Mouse (Mus musculus) heart, adult 11 months (tissue): ENCODE measurements at regions not wholly inside any gene's neighbourhood (a gene's known extent, or its start where the extent isn't known, plus 50 kb on each side); places are given as distances from the start of the nearest gene placed in this dataset.
A peak's percentile ranks its signal among the peaks of the same experiment; 100 is the strongest.

Experiments
- DNase-seq: peaks from one replicate; pipeline ENCODE4 v3.0.0; 2022

DNA sequence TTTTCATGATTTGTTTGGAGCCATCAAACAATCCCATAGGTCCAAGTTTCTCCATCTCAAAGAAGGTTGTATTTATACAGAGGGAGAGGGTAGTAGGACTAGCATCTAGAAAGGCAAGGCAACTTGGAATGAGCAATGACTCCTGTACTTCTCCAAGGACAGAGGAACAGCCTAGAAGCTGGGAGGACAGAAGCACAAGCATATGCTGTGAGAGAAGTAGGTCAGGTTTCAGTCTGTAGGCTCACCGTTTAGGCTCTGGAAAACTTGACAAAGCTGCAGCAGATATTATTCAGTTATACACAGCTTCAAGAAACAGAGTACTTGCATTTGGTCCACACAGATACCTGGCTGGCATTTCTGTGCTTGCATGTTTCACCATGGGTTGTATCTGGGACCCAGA lies 131.5 kb upstream of the B3gat1 start:
- no peak for DNase-seq

DNA sequence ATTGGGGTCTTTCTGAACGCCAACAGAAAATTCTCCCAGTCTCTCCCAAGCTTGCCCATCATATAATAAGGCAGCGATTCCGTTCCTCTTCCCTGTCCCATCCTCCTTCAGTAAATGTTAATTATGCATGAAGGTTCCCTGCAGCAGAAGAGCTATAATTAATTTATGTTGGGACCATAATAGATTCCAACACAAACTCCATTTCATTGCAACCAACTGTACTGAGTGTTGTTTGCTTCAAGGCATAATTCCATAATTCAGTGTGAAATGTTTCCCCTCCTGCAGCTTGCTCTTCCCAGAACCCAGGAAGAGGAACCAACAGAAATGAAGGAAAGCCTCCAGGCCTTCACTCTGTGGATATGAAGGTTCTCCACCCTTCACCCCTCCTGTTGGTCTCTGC lies 129.0 kb upstream of the B3gat1 start:
- DNase-seq: no peak

DNA sequence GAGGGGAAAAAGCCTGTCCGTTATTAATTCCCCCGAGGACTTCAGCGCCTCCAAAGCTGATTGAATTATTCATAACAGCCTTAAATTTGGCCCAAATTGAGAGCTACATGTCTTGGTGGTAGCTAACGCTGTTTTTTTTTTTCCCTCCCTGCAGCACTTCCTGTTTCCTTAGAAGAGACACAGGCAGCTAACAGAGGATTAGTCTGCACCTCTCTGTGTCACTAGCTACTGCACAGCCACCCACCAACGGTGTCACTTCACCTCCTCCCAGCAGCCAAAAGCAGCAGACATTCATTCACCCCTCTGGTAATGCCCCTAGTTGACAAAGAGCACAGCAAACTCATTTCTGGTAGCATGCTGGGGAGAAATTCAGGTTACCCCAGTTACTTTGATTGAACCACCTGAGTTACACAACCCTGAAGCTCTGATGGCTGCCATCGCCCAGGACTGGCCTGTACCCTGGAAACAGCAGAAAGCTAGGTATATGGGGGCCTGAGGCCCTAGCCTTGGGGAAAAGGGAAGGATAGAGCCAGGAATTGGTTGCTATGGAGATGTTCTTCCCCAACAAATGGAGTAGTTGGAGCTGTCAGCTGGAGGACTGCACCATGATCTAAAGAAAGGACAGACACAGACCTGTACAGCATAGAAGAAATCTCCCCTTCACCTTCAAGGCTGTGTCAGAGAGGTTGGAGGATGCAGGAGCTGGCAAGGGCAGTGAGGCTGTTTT lies 121.7 kb upstream of the B3gat1 start:
- no peak for DNase-seq

DNA sequence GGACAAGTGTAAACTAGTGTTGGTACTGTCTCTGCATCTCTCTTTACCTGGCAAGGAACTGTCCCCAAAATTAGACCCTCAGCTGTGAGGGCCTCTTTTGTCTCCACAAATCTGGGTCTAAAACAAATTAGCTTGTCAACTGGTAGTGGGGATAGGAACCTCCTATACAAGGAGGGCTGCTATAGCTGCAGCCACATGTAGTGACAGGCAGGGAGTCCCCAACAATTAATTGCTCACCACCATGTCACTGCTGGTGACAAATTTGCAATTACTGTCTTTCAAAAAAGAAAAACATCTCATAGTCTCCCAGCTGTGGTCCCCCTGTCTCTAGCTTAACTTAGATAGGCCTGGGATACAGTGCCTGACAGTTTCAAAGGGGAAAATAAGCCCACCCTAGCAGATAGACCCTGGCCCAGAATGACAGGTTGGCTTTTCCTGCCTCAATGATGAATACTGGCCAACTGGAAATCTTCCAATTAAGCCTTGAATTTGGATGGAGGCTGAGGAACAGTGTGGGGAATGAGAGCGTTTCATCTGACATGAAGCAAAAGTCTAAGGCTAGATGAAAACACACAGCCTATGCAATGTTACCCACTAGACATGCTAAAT lies 110.6 kb upstream of the B3gat1 start:
- peak; percentile 54 for DNase-seq

DNA sequence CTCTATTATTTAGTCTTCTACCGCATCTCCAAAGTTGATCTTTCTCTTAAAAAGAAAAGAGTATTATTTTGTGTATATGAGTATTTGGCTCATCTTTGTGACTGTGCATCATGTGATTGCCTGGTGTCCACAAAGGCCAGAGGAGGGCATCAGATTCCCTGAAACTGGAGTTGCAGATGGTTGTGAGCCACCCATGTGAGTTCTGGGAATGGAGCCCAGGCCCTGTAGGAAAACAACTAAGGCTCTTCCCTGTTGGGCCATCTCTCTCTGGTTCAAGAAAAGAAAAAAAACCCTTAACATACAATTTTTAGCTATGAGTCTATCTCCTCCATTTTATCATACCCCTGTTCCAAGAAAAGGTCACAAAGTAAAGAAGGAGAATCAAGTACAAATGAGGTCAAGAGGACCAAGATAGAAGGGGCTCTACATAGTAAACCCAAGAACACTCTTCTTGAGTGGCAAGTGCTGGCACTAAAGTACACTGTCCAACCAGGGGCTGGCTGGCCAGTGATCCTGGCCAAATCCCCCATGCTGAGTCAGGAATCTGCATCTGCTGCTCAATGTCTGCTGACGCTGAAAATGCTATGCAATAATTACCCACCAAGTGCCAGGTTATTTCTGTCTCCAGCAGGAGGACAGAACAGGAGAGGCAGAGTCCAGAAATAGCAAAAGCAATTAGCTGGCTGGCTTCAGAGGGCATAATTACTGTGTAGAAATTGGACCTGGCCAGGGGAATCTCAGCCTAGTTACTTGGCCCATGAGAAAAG lies 108.2 kb upstream of the B3gat1 start:
- DNase-seq: peak; percentile 93

DNA sequence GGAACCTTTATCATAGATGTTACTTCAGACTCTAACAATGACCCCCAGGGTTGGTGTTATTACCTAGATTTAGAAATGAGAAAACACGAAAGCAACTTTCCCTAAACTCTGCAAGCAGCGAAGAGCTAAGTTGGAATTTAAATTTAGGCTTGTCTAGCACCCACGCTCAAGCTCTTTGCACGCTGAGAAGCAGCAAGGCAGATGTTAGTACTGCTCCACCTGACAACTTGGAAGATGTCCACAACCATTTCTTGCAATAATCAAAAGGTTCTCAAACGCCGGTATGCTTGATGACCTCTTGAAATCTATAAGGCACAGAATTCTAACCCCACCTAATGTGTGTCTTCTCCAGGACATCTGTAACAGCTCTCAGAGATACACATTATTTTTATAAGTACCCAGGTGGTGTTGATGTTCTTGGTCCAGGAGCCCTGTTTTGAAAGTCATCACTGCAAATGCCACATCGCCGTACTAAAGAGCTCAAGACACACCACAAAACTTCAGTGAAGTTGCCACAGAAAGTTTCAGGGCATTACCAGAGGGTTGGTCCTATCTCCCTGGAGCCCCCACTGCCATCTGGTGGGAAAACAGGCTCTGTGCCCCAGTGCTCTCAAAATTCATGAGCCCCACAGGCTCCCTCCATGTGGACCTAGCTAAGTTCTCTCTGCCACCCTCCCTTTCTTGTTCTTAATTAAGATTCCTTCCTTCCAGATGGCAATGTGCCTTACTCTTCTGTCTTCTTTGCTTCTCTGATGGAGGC lies 100.5 kb upstream of the B3gat1 start:
- DNase-seq: no peak

DNA sequence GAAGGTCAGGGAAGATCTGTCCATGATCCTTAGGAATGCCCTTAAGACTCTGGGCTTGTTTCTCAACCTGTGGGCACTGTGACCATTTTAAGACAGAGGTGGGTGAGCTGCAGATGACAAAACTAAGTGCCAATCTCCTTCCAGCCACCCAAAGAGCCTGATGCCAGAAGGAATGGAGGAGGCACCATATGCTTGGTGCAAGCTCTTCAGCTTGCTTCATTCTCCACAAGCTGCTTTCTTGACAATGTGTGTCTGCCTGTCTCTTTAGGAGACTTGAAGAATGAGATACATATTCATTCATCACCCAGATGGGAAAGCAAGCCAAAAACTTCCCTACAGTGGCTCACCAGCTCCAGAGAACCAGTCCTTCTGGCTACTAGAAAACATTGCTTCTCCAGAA lies 98.3 kb upstream of the B3gat1 start:
- no peak for DNase-seq

DNA sequence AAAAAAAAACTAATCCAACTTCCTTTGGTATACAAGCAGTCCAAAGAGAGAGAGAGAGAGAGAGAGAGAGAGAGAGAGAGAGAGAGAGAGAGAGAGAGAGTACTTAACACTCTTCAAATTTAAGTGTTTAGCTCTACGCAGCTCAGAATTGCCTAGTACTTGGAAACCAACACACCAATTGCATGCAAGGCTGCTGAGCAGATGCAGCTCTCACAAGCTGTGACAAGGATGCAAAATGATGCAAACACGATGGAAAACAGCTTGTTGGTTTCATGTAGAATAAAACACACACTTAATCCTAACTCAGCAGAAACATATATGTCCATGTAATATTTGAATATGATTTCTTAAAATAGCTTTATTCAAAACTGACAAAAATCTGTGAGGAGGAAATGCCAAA lies 94.9 kb upstream of the B3gat1 start:
- no peak for DNase-seq

DNA sequence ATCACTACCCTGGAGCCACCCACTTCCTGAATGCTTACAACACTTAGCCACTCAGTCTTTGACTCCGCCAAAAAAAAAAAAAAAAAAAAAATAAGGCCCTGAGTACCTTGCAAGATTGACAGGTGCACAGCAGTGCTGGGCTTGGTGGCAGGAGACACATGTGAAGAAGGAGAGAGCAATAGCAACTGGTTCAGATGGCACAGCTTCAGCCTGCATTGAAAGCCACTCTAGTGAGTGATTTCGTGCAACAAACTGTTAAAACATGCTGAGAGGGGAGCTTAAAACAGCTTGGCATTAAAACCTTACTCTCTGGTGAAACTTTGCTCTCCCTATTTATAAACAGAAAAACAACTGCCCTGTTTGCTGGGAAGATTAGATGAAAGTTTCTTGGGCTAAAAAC lies 91.2 kb upstream of the B3gat1 start:
- DNase-seq: no peak

DNA sequence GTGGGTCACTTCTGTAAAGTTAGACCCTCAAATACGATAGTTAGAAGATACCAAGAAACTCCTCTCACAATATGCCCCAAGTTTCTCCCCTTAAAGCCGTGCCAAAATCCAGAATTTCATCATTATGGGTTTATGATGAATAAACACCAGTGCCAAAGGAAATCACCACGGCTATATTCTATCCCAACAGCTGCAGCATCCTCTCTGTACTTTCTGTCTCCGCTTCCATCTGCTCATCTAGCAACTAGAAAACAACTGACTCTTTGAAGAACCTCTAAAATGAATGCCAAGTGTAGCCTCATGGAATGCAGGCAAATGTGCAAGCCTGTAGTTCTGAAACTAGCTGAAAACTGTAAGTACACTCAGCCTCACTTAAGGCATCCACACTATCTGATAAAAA lies 90.7 kb upstream of the B3gat1 start:
- no peak for DNase-seq

DNA sequence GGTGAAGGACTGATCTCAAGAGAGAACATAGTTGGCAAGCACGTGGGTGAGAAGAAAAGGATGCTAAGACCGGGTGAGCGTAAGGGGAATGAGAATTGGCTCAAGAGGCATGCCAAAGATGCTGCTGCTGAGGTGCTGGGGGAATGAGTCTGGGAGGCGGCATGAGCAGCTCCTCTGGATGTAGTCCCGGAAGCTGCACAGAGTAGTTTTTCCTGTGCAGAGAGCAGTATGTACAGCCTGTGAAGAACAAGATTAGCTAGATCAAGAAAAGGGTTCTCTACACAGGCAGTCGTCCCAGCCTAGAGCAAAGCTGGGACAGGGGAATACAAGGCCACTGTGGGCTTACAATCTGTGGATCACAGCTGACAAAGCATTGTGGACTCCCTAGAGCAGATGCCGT lies 84.0 kb upstream of the B3gat1 start:
- no peak for DNase-seq

DNA sequence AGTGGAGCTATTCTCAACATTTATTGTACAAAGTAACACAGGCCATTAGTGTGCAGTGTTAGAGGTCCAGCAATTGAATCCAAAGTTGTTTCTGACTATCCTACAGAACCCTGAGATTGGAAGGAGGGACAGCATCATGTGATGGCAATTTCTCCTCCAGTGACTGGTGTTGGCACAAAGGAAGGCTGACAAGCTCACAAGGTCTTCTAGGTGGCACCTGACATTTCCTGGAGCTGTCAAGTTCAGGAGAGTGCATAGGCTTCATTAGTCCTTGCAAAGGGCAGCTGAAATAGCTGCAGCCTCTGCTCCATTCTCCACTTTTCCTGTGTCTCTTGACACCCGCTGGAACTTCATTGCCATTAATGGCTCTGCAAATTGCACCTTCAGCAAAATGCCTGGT lies 80.6 kb upstream of the B3gat1 start:
- DNase-seq: peak; percentile 91

DNA sequence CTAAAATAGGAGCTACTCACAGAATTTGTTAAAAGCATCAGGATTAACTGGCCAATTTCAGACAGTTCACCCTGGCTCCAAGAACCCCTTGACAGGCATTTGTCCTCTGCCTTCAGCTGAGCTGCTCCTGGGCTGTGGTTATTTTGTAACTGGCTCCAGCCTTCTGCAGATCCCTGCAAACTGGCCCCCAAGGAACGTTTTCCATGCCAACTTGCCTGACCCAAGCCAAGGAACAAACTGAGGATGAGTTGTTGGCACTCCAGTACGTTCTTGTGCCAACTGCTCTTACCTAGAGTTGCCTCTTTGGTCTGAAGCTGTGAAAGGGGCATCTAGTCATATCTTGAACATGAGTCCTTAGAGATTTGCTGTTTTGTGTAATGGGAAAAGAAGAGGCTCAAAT lies 74.2 kb upstream of the B3gat1 start:
- peak; percentile 70 for DNase-seq

DNA sequence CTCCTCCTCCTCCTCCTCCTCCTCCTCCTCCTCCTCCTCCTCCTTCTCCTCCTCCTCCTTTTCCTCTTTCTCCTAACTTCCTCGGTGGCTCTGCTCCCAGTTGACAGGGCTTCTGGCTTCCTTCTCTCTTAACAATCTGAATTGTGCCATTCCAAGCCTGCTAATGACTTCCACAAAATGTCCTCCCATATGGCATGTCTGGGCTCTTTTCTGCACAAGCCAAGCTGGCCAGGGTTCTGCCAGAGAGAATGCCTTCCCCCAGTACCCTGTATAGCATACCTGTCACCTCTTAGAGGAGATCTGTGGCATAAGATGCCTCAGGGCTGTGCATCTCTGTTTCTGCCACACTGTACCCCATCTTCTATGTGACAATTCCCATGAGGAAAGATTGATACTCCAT lies 70.0 kb upstream of the B3gat1 start:
- DNase-seq: peak; percentile 40

DNA sequence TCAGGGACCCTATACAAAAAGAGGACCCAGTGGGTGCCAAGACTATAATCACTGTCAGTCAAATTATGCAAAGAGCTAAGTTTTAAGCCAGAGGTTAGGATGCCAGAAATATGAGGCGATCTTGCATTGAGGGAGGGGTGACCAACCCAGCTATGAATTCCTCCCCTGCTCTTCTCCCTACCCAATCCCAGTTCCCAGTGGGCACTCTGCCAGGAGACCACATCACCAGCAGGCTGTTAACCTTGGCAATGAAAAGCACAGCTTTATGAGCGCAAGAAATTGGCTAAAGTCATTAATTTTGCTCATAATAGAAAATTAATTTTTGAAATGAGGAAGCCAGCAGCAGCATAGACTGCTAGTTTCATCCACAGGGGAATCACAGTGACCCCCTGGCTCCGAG lies 65.7 kb upstream of the B3gat1 start:
- no peak for DNase-seq

DNA sequence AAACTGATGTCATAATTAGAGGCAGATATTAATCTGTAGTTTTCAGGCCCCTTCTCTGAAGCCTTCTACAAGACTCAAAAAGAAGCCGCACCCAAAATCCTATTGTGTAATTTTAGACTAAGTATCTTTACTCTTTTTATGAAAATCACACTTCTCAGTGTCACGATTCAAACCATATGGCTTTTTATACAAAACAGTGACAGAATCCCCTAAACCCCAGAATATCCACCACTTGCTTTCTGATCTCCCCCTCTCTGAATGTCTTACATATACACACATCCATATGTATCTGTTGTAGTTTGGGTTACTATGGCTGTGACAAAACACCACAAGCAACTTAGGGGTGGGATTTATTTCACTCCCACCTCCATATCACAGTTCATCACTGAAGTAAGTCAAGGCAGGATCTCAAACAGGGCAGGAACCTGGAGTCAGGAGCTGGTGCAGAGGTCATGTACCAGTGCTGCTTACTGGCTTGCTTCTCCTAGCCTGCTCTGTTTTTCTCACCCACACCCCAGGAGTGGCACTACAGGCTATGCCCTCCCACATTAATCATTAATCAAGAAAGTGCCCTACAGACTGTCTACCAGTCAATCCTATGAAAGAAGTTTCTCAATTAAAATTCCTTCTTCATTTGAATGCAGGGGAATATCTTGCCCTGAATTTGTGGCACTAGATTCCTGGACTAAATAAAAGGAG lies 59.3 kb upstream of the B3gat1 start:
- DNase-seq: peak; percentile 50

DNA sequence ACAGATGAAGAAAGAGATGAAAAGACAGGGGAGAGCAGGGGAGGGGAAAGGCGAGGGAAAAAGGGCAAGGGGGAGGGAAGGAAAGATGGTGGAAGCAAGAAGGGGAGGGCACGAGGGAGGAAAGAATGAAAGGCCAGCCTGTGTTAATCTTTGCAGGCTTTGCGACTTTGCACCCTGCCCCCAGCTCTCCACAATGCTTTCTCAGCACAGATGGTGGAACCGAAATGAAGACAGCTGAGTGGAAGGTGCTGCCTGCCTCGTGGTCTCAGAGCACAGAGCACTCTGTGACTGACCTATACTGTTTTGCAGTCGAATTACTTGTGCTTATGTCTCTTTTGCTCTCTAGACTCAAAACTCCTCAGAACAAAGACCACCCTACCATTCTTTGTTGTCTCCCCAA lies 55.2 kb upstream of the B3gat1 start:
- DNase-seq: peak; percentile 27

DNA sequence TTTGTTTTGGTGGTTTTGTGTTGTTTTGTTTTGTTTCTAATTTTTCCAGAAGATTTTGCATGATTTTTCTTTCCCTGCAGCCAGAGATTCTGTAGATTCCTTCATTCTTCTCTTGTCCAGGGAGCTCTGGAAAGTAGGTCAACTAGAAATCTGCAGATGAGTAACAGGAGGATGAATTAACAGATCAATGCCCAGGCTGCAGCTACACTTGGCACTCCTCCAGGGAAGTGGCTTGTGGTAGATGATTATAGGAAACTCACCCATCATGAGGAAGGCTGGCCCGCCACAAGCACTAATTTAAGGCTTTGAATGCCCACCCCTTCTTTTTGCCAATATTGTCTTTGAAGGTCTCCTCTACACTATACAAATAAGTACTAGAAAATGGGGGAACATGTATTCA lies 52.0 kb upstream of the B3gat1 start:
- DNase-seq: peak; percentile 55
